Mouse (Mus musculus) adrenal gland, adult 18-20 months (tissue): ENCODE measurements around the gene Rpp40. TPM values are rescaled to one million over a fixed set of nuclear protein-coding genes. Genes with fewer than 3 reads are reported as not detected.

ENCODE experiments used
- DNase-seq, 2 experiments: peaks; one replicate each; pipeline ENCODE4 v3.0.0; 2021 to 2022; ENCODE audit warnings: low spot score in 2 of 2
- total RNA-seq, 2 experiments: library from RNA; stranded (reverse); gene quantifications; 1 replicate in 1 of 2; 2 replicates in 1 of 2; pipeline ENCODE4 v1.2.3; 2021

The Rpp40 gene
- total RNA-seq, 2 experiments from 2014 or later, result 12.8 to 16.7 TPM

- DNase-seq, result no peak
Measured at GRCm38 (mm10) chr13:35852851-35853575, 53.1 kb downstream of the Rpp40 start.

GRCm38 (mm10) chr13:35851581-35851980 lies 54.6 kb downstream of the Rpp40 start:
- no peak for DNase-seq

GRCm38 (mm10) chr13:35848694-35849093 lies 57.5 kb downstream of the Rpp40 start:
- no peak for DNase-seq

- no peak for DNase-seq
Measured at GRCm38 (mm10) chr13:35845306-35845705, 60.9 kb downstream of the Rpp40 start.

Other genes with a start within 250 kb of the Rpp40 start
- gene Cdyl, start 246.5 kb downstream of the Rpp40 start, total RNA-seq, result 10 to 100 TPM; 14.2 to 16.6 TPM
- gene Ppp1r3g, start 52.5 kb upstream of the Rpp40 start, total RNA-seq, result 1 to 10 TPM in 1 of 2 experiments, under 1 TPM in 1; 0.33 to 2.7 TPM
- 10 to 100 TPM; 87.9 to 92.2 TPM for gene Fars2, start 211.1 kb upstream of the Rpp40 start, total RNA-seq
- 10 to 100 TPM; 15.5 to 18.3 TPM for gene Lyrm4, start 211.2 kb upstream of the Rpp40 start, total RNA-seq